Mouse (Mus musculus) liver, postnatal 0 days (tissue): ENCODE results near the gene Fev. TPM values are rescaled to one million over a fixed set of nuclear protein-coding genes. Genes with fewer than 3 reads are reported as not detected.
A peak's percentile ranks its signal among the peaks of the same experiment; 100 is the strongest.

Experiments used
- ATAC-seq: fragments of 200-750 bp; cut with Nextera tagmentation; 2 replicates; pipeline ENCODE4 v1.8.0; 2017; ENCODE audit warnings: mild to moderate bottlenecking, moderate library complexity
- DNase-seq: peaks from one replicate; pipeline ENCODE4 v3.0.0-alpha.2; 2016
- H3K27ac ChIP-seq: fragments of 300-500 bp; sonication (generic); 2 replicates; pipeline ENCODE4 v1.5.1; 2014; ENCODE audit warnings: antibody characterized with exemption, moderate library complexity, mild to moderate bottlenecking, low read depth
- H3K27me3 ChIP-seq: fragments of 300-500 bp; sonication (generic); 2 replicates; pipeline ENCODE4 v1.6.1; 2014; ENCODE audit warnings: low read length, control low read depth, mixed read lengths; ENCODE audit not compliant: insufficient read depth
- H3K36me3 ChIP-seq: fragments of 300-500 bp; sonication (generic); replicated peaks from 2 replicates; pipeline ENCODE4 v1.6.1; 2014; ENCODE audit warnings: mild to moderate bottlenecking, control low read depth, low read length, moderate library complexity, mixed read lengths; ENCODE audit not compliant: insufficient read depth
- H3K4me1 ChIP-seq: fragments of 300-500 bp; sonication (generic); 2 replicates; pipeline ENCODE4 v1.6.1; 2014; ENCODE audit warnings: antibody characterized with exemption, mild to moderate bottlenecking, control low read depth; ENCODE audit not compliant: insufficient read depth
- H3K4me2 ChIP-seq: fragments of 300-500 bp; sonication (generic); 2 replicates; pipeline ENCODE4 v1.6.1; 2014; ENCODE audit warnings: low read depth, mild to moderate bottlenecking, low read length, moderate library complexity, mixed read lengths
- H3K4me3 ChIP-seq: fragments of 300-500 bp; sonication (generic); 2 replicates; pipeline ENCODE4 v1.5.1; 2014; ENCODE audit warnings: low read depth, low read length
- H3K9ac ChIP-seq: fragments of 300-500 bp; sonication (generic); replicated peaks from 2 replicates; pipeline ENCODE4 v1.6.1; 2014; ENCODE audit warnings: mild to moderate bottlenecking, moderate library complexity
- H3K9me3 ChIP-seq: fragments of 300-500 bp; sonication (generic); 2 replicates; pipeline ENCODE4 v1.6.1; 2016; ENCODE audit warnings: mild to moderate bottlenecking, control low read depth, low read length, mixed read lengths
- CTCF ChIP-seq: sonication (generic); IDR thresholded peaks from 2 replicates; pipeline ENCODE4 v1.5.1; 2016; ENCODE audit warnings: antibody characterized with exemption, low read depth
- EP300 ChIP-seq: IDR thresholded peaks from 2 replicates; pipeline ENCODE4 v1.6.1; 2016; ENCODE audit warnings: antibody characterized with exemption, low read depth, mild to moderate bottlenecking
- WGBS: fragments of 180-500 bp; shearing (Covaris S2); extraction: QIAGEN DNeasy Blood & Tissue Kit; methylation state at CpG from one replicate; pipeline ENCODE4 v1.1.7; 2014; ENCODE audit not compliant: insufficient replicate concordance; 5-methylcytosine and 5-hydroxymethylcytosine counted together
- polyA plus RNA-seq: library from polyadenylated mRNA; unstranded; fragments of >200 nt; fragmentation: Nextera tagmentation; extraction: Ambion mirVana; gene quantifications from 2 replicates; pipeline ENCODE4 v1.2.1, GENCODE M21; 2015

Gene Fev
- polyA plus RNA-seq, 1 experiment from 2014 or later, result 0.20 TPM

GRCm38 (mm10) chr1:74856439-74856720 lies 28.8 kb downstream of the Fev start:
- Histone ChIP-seq H3K4me3 (no peak overlapping the region), H3K9me3 (no peaks in the 10 kb centered on the region), H3K36me3 (no peaks in the 10 kb centered on the region), H3K27ac (no peak overlapping the region), H3K4me2 (no peak overlapping the region), H3K4me1 (peaks cover 3% of the 10 kb centered on the region; the same call in 1 of the 2 replicates), H3K9ac (no peak overlapping the region), H3K27me3 (peaks cover 88% of the 10 kb centered on the region)
- ATAC-seq, result no peak
- no peak for DNase-seq
- 5% methylated on average over 11 of the region's 11 CpGs for WGBS
- no peak for TF ChIP-seq CTCF
- TF ChIP-seq EP300, result no peak

DNA sequence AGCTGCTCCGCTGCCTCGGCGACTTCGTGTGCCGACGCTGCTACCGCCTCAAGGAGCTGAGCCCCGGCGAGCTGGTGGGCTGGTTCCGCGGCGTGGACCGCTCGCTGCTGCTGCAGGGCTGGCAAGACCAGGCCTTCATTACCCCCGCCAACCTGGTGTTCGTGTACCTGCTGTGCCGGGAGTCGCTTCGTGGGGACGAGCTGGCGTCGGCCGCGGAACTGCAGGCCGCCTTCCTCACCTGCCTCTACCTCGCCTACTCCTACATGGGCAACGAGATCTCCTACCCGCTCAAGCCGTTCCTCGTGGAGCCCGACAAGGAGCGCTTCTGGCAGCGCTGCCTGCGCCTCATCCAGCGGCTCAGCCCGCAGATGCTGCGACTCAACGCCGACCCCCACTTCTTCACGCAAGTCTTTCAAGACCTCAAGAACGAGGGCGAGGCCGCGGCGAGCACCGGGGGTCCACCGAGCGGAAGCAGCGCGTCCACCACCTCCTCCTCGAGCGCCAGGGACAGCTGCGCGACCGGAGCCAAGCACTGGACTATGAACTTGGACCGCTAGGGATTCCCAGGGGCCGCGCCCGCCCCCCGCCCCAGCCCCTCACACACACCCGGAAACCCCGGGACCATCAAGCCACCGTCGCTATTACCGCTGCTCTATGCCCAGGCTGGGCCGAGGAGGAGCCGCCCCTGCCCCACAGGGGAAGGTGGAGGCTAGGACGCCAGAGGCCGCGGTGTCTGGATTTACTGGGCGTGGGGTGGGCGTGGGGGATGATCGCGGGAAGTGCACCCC lies 29.4 kb downstream of the Fev start:
- Histone ChIP-seq H3K4me2 (peak overlapping the region; percentile 75), H3K9me3 (no peaks in the 10 kb centered on the region), H3K27ac (no peak overlapping the region), H3K4me3 (peak overlapping the region; percentile 46), H3K27me3 (peaks cover 94% of the 10 kb centered on the region), H3K4me1 (peaks cover 3% of the 10 kb centered on the region; the same call in 1 of the 2 replicates), H3K9ac (no peak overlapping the region), H3K36me3 (no peaks in the 10 kb centered on the region)
- no peak for TF ChIP-seq CTCF
- no peak for TF ChIP-seq EP300
- ATAC-seq, result no peak
- WGBS, result 2% methylated on average over 70 of the region's 74 CpGs
- DNase-seq, result no peak

GRCm38 (mm10) chr1:74855156-74855555 lies 30.1 kb downstream of the Fev start:
- peaks cover 3% of the 10 kb centered on the region; the same call in 1 of the 2 replicates for H3K4me1 ChIP-seq
- H3K9me3 ChIP-seq, result no peaks in the 10 kb centered on the region
- TF ChIP-seq EP300, result no peak
- TF ChIP-seq CTCF, result no peak
- WGBS, result 3% methylated on average over 43 of the region's 48 CpGs
- no peak for DNase-seq
- H3K9ac ChIP-seq, result no peak overlapping the region
- H3K27me3 ChIP-seq, result peaks cover 96% of the 10 kb centered on the region
- no peak for ATAC-seq
- H3K4me2 ChIP-seq, result peak overlapping the region; percentile 75
- no peaks in the 10 kb centered on the region for H3K36me3 ChIP-seq
- no peak overlapping the region for H3K27ac ChIP-seq
- peak overlapping the region; percentile 46 for H3K4me3 ChIP-seq

DNA sequence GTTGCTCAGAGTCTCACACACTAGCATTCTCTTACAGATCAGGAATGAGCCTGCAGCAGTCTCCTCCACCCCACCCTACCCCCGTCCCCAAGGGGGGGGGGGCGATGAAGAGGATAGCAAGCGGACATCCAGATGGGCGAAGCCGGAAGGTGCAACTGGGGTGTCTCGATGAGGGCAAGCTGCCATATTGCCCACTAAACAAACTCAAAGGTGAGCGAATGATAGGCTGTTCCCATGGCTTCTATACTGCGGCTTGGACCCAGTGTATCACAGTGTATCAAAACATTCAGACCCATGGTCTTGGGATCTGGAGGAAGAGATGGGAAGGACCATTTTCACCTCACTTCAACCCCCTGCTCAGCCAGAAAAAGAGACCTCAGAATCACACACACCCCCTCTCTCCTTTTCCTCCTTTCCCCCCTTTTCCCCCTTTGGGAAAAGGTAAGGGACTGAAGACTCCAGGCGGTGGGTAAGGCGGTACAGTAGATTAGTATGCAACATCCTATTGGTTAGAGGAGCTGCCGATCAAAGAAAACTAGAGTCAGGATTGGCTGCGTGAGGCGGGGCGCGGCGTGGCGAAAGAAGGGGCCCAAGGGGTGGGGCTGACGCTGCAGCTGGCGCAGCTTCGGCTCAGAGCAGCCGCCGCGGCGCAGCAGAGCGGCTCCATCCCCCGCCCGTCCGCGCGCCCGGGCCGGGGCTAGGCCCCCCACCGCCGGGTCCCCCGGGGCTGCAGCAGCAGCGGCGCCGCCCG lies 30.7 kb downstream of the Fev start, which contains the start of gene Cdk5r2:
TSS of gene Cdk5r2 (plus strand) at position 629 of the 751 bp plus-strand sequence.
- H3K9ac ChIP-seq, result no peak within 1 kb of the TSS
- ATAC-seq (peak; percentile 76), DNase-seq (peak; percentile 75)
- TF ChIP-seq CTCF, result no peak
- TF ChIP-seq EP300, result no peak
- no peak within 1 kb of the TSS for H3K27ac ChIP-seq
- peak within 1 kb of the TSS; percentile 75 for H3K4me2 ChIP-seq
- peaks cover 92% of the 10 kb centered on the region for H3K27me3 ChIP-seq
- H3K9me3 ChIP-seq, result no peaks in the 10 kb centered on the region
- WGBS, result 4% methylated on average over 29 of the region's 39 CpGs
- H3K36me3 ChIP-seq, result no peaks in the 10 kb centered on the region
- peaks cover 3% of the 10 kb centered on the region; the same call in 1 of the 2 replicates for H3K4me1 ChIP-seq
- peak within 1 kb of the TSS; percentile 46 for H3K4me3 ChIP-seq

DNA sequence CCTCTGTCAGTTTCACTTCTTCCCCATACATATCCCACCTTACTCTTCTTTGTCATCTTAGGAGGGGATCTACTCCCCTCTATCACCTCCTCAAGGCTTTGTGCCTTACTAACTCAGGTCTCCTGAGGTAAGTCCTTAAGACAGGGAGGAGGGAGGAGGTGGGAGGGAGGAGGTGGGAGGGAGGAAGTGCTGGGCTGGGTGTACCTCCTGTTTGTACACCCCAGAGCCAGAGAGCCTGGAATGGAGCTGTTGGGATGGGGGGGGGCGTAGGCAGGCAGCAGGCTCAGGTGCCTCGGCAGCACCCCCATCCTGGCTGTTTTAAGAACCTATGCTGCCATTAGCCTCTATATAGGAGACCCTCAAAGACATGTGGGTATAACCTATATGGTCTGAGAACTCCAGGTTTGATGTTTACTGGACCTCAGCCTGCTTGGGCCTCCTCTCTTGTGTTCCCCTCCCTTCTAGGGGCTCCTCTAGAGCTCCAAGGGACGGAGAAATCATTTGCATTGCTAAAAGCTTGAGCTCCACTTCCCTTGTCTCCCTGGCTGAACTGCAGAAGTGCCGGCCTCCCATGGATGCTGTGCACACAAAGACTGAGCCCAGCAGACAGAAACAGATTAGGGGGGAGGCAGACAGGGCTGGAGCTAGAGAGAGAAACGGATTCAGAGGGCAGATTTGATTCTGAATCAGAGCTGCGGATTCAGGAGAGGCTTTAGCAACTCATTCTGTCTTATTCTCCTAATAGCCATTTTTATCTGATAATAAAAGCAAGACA lies 34.0 kb downstream of the Fev start:
- Histone ChIP-seq H3K4me1 (peaks cover 3% of the 10 kb centered on the region; the same call in 1 of the 2 replicates), H3K27ac (no peak overlapping the region), H3K36me3 (no peaks in the 10 kb centered on the region), H3K27me3 (peaks cover 62% of the 10 kb centered on the region), H3K4me2 (no peak overlapping the region), H3K9ac (no peak overlapping the region), H3K4me3 (no peak overlapping the region), H3K9me3 (no peaks in the 10 kb centered on the region)
- WGBS, result 4% methylated on average over 6 of the region's 6 CpGs
- ATAC-seq, result no peak
- no peak for DNase-seq
- TF ChIP-seq EP300, result no peak
- TF ChIP-seq CTCF, result no peak

- 11% methylated on average over 6 of the region's 6 CpGs for WGBS
- no peak for ATAC-seq
- TF ChIP-seq CTCF (no peak), EP300 (no peak)
- no peaks in the 10 kb centered on the region for H3K9me3 ChIP-seq
- H3K36me3 ChIP-seq, result no peaks in the 10 kb centered on the region
- no peak overlapping the region for H3K9ac ChIP-seq
- no peak overlapping the region for H3K27ac ChIP-seq
- H3K4me2 ChIP-seq, result no peak overlapping the region
- no peak overlapping the region for H3K4me3 ChIP-seq
- DNase-seq, result no peak
- H3K27me3 ChIP-seq, result peaks cover 53% of the 10 kb centered on the region
- H3K4me1 ChIP-seq, result no peaks in the 10 kb centered on the region; the same call in 1 of the 2 replicates
These were observed 35.0 kb downstream of the Fev start for GRCm38 (mm10) chr1:74850251-74850650.
